Mouse (Mus musculus) heart, postnatal 0 days (tissue): ENCODE data around the gene Cox6a1. TPM values are rescaled to one million over a fixed set of nuclear protein-coding genes. Genes with fewer than 3 reads are reported as not detected.
A peak's percentile ranks its signal among the peaks of the same experiment; 100 is the strongest.

Experiments
- ATAC-seq: fragments of 200-750 bp; cut with Nextera tagmentation; 2 replicates; pipeline ENCODE4 v1.8.0; 2017; ENCODE audit warnings: low read depth, moderate number of reproducible peaks, moderate library complexity; ENCODE audit not compliant: insufficient read depth
- DNase-seq: peaks from one replicate; pipeline ENCODE4 v3.0.0-alpha.2; 2016; ENCODE audit warnings: low spot score
- H3K27ac ChIP-seq: fragments of 300-500 bp; sonication (generic); 2 replicates; pipeline ENCODE4 v1.5.1; 2014; ENCODE audit warnings: low read depth, mild to moderate bottlenecking
- H3K27me3 ChIP-seq: fragments of 300-500 bp; sonication (generic); 2 replicates; pipeline ENCODE4 v1.6.1; 2014; ENCODE audit warnings: low read length, mixed read lengths; ENCODE audit not compliant: control insufficient read depth, insufficient read depth
- H3K36me3 ChIP-seq: fragments of 300-500 bp; sonication (generic); replicated peaks from 2 replicates; pipeline ENCODE4 v1.6.1; 2014; ENCODE audit warnings: low read length, mixed read lengths; ENCODE audit not compliant: control insufficient read depth, insufficient read depth
- H3K4me1 ChIP-seq: fragments of 300-500 bp; sonication (generic); 2 replicates; pipeline ENCODE4 v1.6.1; 2014; ENCODE audit warnings: antibody characterized with exemption; ENCODE audit not compliant: control insufficient read depth, insufficient read depth
- H3K4me2 ChIP-seq: fragments of 300-500 bp; sonication (generic); 2 replicates; pipeline ENCODE4 v1.6.1; 2014; ENCODE audit warnings: low read depth, mild to moderate bottlenecking, low read length, moderate library complexity
- H3K4me3 ChIP-seq: fragments of 300-500 bp; sonication (generic); 2 replicates; pipeline ENCODE4 v1.5.1; 2014; ENCODE audit warnings: low read depth, low read length
- H3K9ac ChIP-seq: fragments of 300-500 bp; sonication (generic); replicated peaks from 2 replicates; pipeline ENCODE4 v1.6.1; 2014; ENCODE audit warnings: low read depth, low read length, mixed read lengths
- H3K9me3 ChIP-seq: fragments of 300-500 bp; sonication (generic); replicated peaks from 2 replicates; pipeline ENCODE4 v1.6.1; 2016; ENCODE audit warnings: low read length; ENCODE audit not compliant: control insufficient read depth
- CTCF ChIP-seq: IDR thresholded peaks from 2 replicates; pipeline ENCODE4 v1.5.1; 2016; ENCODE audit warnings: antibody characterized with exemption, control low read depth, low read depth
- EP300 ChIP-seq: IDR thresholded peaks from 2 replicates; pipeline ENCODE4 v1.6.1; 2016; ENCODE audit warnings: antibody characterized with exemption, low read depth
- WGBS: fragments of 180-500 bp; shearing (Covaris S2); extraction: QIAGEN DNeasy Blood & Tissue Kit; methylation state at CpG from one replicate; pipeline ENCODE4 v1.1.7; 2014; 5-methylcytosine and 5-hydroxymethylcytosine counted together
- polyA plus RNA-seq: library from polyadenylated mRNA; unstranded; fragments of >200 nt; fragmentation: Nextera tagmentation; extraction: Ambion mirVana; gene quantifications from 2 replicates; pipeline ENCODE4 v1.2.1, GENCODE M21; 2015
- total RNA-seq: library from RNA; depleted of rRNA; stranded (reverse); fragments of >200 nt; gene quantifications from 2 replicates; pipeline ENCODE4 v1.2.3, GENCODE M21; 2014; ENCODE audit warnings: low replicate concordance

Gene Cox6a1
- total and polyA plus RNA-seq, 2 experiments from 2014 or later, result 1,690 to 2,126 TPM

GRCm38 (mm10) chr5:115319004-115319940 lies 29.5 kb downstream of the Cox6a1 start:
- peak; percentile 60 for TF ChIP-seq CTCF
- no peak for TF ChIP-seq EP300
- Histone ChIP-seq H3K27ac (peak overlapping the region; percentile 75; the same call in 1 of the 2 replicates), H3K9me3 (no peaks in the 10 kb centered on the region), H3K9ac (peak overlapping the region; percentile 53; the same call in 1 of the 2 replicates), H3K4me3 (peak overlapping the region; percentile 46), H3K27me3 (no peaks in the 10 kb centered on the region), H3K4me2 (peak overlapping the region; percentile 83), H3K4me1 (peaks cover 4% of the 10 kb centered on the region; the same call in 1 of the 2 replicates), H3K36me3 (no peaks in the 10 kb centered on the region)
- DNase-seq (peak; percentile 83), ATAC-seq (peak; percentile 83)
- WGBS, result 1% methylated on average over 22 of the region's 22 CpGs

GRCm38 (mm10) chr5:115317645-115318328 lies 31.0 kb downstream of the Cox6a1 start:
- no peaks in the 10 kb centered on the region for H3K27me3 ChIP-seq
- H3K36me3 ChIP-seq, result no peaks in the 10 kb centered on the region
- peaks cover 9% of the 10 kb centered on the region for H3K4me1 ChIP-seq
- no peaks in the 10 kb centered on the region for H3K9me3 ChIP-seq
- H3K4me3 ChIP-seq, result no peak overlapping the region
- 21% methylated on average over 10 of the region's 10 CpGs for WGBS
- no peak overlapping the region for H3K4me2 ChIP-seq
- no peak for TF ChIP-seq EP300
- no peak for TF ChIP-seq CTCF
- H3K27ac ChIP-seq, result peak overlapping the region; percentile 17; the same call in 1 of the 2 replicates
- DNase-seq (peak; percentile 62), ATAC-seq (no peak)
- H3K9ac ChIP-seq, result no peak overlapping the region

- Histone ChIP-seq H3K36me3 (no peaks in the 10 kb centered on the region), H3K4me1 (peaks cover 10% of the 10 kb centered on the region), H3K27ac (peak overlapping the region; percentile 17; the same call in 1 of the 2 replicates), H3K4me3 (no peak overlapping the region), H3K9ac (no peak overlapping the region), H3K4me2 (no peak overlapping the region), H3K9me3 (no peaks in the 10 kb centered on the region), H3K27me3 (no peaks in the 10 kb centered on the region)
- no peak for ATAC-seq
- 16% methylated on average over 14 of the region's 14 CpGs for WGBS
- no peak for DNase-seq
- TF ChIP-seq EP300, result no peak
- TF ChIP-seq CTCF, result no peak
These were observed 31.7 kb downstream of the Cox6a1 start for GRCm38 (mm10) chr5:115316968-115317644.

- no peak overlapping the region for H3K9ac ChIP-seq
- H3K27ac ChIP-seq, result no peak overlapping the region
- 52% methylated on average over 5 of the region's 5 CpGs for WGBS
- H3K4me1 ChIP-seq, result peaks cover 6% of the 10 kb centered on the region
- H3K27me3 ChIP-seq, result no peaks in the 10 kb centered on the region
- no peaks in the 10 kb centered on the region for H3K36me3 ChIP-seq
- no peak for DNase-seq
- ATAC-seq, result no peak
- H3K9me3 ChIP-seq, result no peaks in the 10 kb centered on the region
- no peak overlapping the region for H3K4me3 ChIP-seq
- no peak overlapping the region for H3K4me2 ChIP-seq
- TF ChIP-seq CTCF, result no peak
- no peak for TF ChIP-seq EP300
These were observed 35.2 kb downstream of the Cox6a1 start for GRCm38 (mm10) chr5:115313668-115313943.
